Mouse (Mus musculus): ENCODE data around the gene Cbfa2t2. TPM values are rescaled to one million over a fixed set of nuclear protein-coding genes. Genes with fewer than 3 reads are reported as not detected.
"Not testable (repeated sequence)": the region's sequence is repeated elsewhere in the genome, so short reads cannot be mapped to it uniquely, and the experiment has no call there.

Gene Cbfa2t2
- polyA plus RNA-seq, 1 experiment from 2014 or later: 30.8 TPM

DNA sequence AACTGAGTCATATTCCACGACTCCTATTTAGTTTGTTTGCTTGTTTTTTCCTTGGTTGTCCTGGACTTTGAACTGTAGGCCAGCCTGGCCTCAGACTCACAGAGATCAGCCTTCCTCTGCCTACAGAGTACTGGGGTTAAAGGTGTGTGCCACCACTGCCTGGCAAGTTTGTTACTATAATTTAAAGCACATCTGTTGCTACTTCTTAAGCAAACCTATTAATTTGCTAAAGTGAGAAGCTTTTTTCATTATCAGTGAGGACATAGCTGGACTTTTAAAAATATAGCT, 38.7 kb downstream of the Cbfa2t2 start:
- no peaks in the 10 kb centered on the region for H3K9me3 ChIP-seq (ENCODE audit: control insufficient read depth, low read length)
- H3K36me3 ChIP-seq (ENCODE audit: control insufficient read depth, insufficient read depth, low read length): no peaks in the 10 kb centered on the region
- no peaks in the 10 kb centered on the region for H3K27me3 ChIP-seq (ENCODE audit: control insufficient read depth, insufficient read depth, low read length)
- ATAC-seq (ENCODE audit: insufficient number of reproducible peaks, insufficient read depth, low FRiP score, low read depth): no peak
- peaks cover 0 to 15% of the 10 kb centered on the region in 2 experiments; a peak in 2 of 4 replicates for H3K4me1 ChIP-seq (ENCODE audit: control insufficient read depth in 2 of 2, insufficient read depth in 2 of 2, low read length in 2 of 2)
- no peak overlapping the region for H3K27ac ChIP-seq (replicated peaks in 1 of 2; ENCODE audit: control insufficient read depth in 1 of 2, insufficient read depth in 1 of 2, low read depth in 2 of 2, low read length in 2 of 2)
- no peak overlapping the region for H3K4me3 ChIP-seq (ENCODE audit: control insufficient read depth in 1 of 2, insufficient read depth in 1 of 2, low read depth in 1 of 2, low read length in 2 of 2)
- no peak overlapping the region for H3K4me2 ChIP-seq (ENCODE audit: low read length)
- 90% methylated on average over 1 of the region's 1 CpGs for WGBS
- no peak overlapping the region for H3K9ac ChIP-seq (ENCODE audit: low read length)

DNA sequence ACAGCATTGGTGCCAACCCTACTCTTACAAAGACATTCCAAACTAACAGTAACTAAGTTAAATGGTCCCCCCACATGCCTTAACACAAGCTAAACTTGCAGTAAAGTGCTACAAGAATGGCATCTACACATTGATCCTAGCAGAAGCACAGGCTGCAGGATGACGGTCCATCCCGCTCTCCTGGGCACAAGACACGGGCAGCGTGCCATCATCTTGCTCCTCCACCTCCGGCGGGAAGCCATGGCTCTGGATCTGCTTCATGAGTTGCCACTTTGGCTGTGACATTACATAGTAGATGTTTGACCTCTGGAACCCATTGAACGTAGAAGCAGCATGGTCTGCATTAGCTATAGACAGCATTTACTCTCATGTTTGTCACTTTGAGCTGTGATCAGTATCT, 39.6 kb downstream of the Cbfa2t2 start:
- no peak overlapping the region for H3K27ac ChIP-seq (replicated peaks in 1 of 2; ENCODE audit: control insufficient read depth in 1 of 2, insufficient read depth in 1 of 2, low read depth in 2 of 2, low read length in 2 of 2)
- no peak overlapping the region for H3K4me3 ChIP-seq (ENCODE audit: control insufficient read depth in 1 of 2, insufficient read depth in 1 of 2, low read depth in 1 of 2, low read length in 2 of 2)
- no peak overlapping the region for H3K9ac ChIP-seq (ENCODE audit: low read length)
- H3K4me1 ChIP-seq (ENCODE audit: control insufficient read depth in 2 of 2, insufficient read depth in 2 of 2, low read length in 2 of 2): peaks cover 0 to 15% of the 10 kb centered on the region in 2 experiments; a peak in 2 of 4 replicates
- no peaks in the 10 kb centered on the region for H3K36me3 ChIP-seq (ENCODE audit: control insufficient read depth, insufficient read depth, low read length)
- H3K4me2 ChIP-seq (ENCODE audit: low read length): no peak overlapping the region
- no peaks in the 10 kb centered on the region for H3K9me3 ChIP-seq (ENCODE audit: control insufficient read depth, low read length)
- WGBS: 93% methylated on average over 7 of the region's 7 CpGs
- H3K27me3 ChIP-seq (ENCODE audit: control insufficient read depth, insufficient read depth, low read length): no peaks in the 10 kb centered on the region
- no peak for ATAC-seq (ENCODE audit: insufficient number of reproducible peaks, insufficient read depth, low FRiP score, low read depth)

DNA sequence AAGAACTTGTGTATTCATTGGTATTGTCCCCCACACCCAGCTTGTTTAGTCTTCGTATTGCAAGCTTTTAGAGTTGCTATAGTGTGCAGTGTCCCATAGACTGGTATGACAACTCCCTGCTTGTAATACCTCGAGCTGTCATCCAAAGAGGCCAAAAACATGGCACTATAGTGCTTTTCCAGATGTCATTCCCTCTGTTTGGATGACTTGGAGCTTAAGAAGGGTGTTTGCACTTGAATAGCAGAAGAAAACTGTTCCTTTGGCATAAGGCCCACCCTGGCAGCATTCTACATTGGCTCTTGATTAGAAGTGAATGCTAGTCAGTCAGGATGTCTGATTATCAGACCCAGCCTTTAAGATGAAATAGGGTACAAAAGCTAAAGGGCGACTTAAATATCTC, 40.7 kb downstream of the Cbfa2t2 start:
- Histone ChIP-seq H3K9me3 (ENCODE audit: control insufficient read depth, low read length) (no peaks in the 10 kb centered on the region), H3K36me3 (ENCODE audit: control insufficient read depth, insufficient read depth, low read length) (no peaks in the 10 kb centered on the region), H3K27me3 (ENCODE audit: control insufficient read depth, insufficient read depth, low read length) (no peaks in the 10 kb centered on the region), H3K4me2 (ENCODE audit: low read length) (no peak overlapping the region), H3K4me1 (ENCODE audit: control insufficient read depth in 2 of 2, insufficient read depth in 2 of 2, low read length in 2 of 2) (peaks cover 0 to 15% of the 10 kb centered on the region in 2 experiments; a peak in 2 of 4 replicates), H3K27ac (replicated peaks in 1 of 2; ENCODE audit: control insufficient read depth in 1 of 2, insufficient read depth in 1 of 2, low read depth in 2 of 2, low read length in 2 of 2) (peak overlapping the region in 1 of 2 experiments; percentile 22; a peak in 1 of 4 replicates), H3K4me3 (ENCODE audit: control insufficient read depth in 1 of 2, insufficient read depth in 1 of 2, low read depth in 1 of 2, low read length in 2 of 2) (no peak overlapping the region), H3K9ac (ENCODE audit: low read length) (no peak overlapping the region)
- 63% methylated on average over 3 of the region's 3 CpGs for WGBS
- no peak for ATAC-seq (ENCODE audit: insufficient number of reproducible peaks, insufficient read depth, low FRiP score, low read depth)

DNA sequence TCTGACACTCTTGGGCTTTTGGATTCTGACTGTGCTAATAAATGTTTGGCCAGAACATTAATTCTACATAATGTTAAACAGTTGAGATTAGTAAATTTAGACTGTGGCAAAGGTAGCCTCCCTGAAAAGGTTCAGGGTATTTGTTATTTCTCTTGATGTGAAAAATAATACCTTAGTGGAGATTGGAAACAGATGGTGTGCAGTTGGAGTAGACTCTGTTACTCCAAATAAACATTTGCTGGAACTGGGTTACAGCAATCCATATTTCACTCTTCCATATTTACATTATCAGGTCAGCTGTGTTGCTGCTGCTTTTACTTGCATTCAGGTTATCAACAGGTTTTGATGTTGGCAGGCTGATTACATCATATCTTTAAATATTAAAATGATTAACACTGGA, 55.5 kb downstream of the Cbfa2t2 start:
- 0 out of 4 replicates have a peak overlapping the region, but pooled peaks of 1 of the 2 experiments have one; percentile 14 for H3K27ac ChIP-seq (replicated peaks in 1 of 2; ENCODE audit: control insufficient read depth in 1 of 2, insufficient read depth in 1 of 2, low read depth in 2 of 2, low read length in 2 of 2)
- no peaks in the 10 kb centered on the region for H3K9me3 ChIP-seq (ENCODE audit: control insufficient read depth, low read length)
- ATAC-seq (ENCODE audit: insufficient number of reproducible peaks, insufficient read depth, low FRiP score, low read depth): no peak
- H3K36me3 ChIP-seq (ENCODE audit: control insufficient read depth, insufficient read depth, low read length): no peaks in the 10 kb centered on the region
- no peaks in the 10 kb centered on the region for H3K27me3 ChIP-seq (ENCODE audit: control insufficient read depth, insufficient read depth, low read length)
- peaks cover 0 to 9% of the 10 kb centered on the region in 2 experiments; a peak in 2 of 4 replicates for H3K4me1 ChIP-seq (ENCODE audit: control insufficient read depth in 2 of 2, insufficient read depth in 2 of 2, low read length in 2 of 2)
- no peak overlapping the region for H3K4me2 ChIP-seq (ENCODE audit: low read length)
- H3K4me3 ChIP-seq (ENCODE audit: control insufficient read depth in 1 of 2, insufficient read depth in 1 of 2, low read depth in 1 of 2, low read length in 2 of 2): no peak overlapping the region
- no peak overlapping the region for H3K9ac ChIP-seq (ENCODE audit: low read length)

DNA sequence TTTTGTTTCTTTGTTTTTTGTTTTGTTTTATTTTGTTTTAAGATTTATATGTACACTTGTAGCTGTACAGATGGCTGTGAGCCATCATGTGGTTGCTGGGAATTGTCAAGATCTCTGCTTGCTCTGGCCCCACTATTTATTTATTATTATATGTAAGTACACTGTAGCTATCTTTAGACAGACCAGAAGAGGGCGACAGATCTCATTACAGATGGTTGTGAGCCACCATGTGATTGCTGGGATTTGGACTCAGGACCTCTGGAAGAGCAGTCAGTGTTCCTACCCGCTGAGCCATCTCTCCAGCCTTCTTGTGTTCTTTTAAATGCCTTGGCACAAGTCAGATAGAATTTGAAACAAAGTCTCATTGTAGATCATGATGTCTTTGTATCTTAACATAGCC, 57.3 kb downstream of the Cbfa2t2 start:
- H3K4me1 ChIP-seq (ENCODE audit: control insufficient read depth in 2 of 2, insufficient read depth in 2 of 2, low read length in 2 of 2): peaks cover 3 to 15% of the 10 kb centered on the region in 2 experiments
- H3K9ac ChIP-seq (ENCODE audit: low read length); ATAC-seq (ENCODE audit: insufficient number of reproducible peaks, insufficient read depth, low FRiP score, low read depth); H3K9me3 ChIP-seq (ENCODE audit: control insufficient read depth, low read length); H3K27me3 ChIP-seq (ENCODE audit: control insufficient read depth, insufficient read depth, low read length); H3K36me3 ChIP-seq (ENCODE audit: control insufficient read depth, insufficient read depth, low read length); H3K4me2 ChIP-seq (ENCODE audit: low read length); H3K4me3 ChIP-seq (ENCODE audit: control insufficient read depth in 1 of 2, insufficient read depth in 1 of 2, low read depth in 1 of 2, low read length in 2 of 2); H3K27ac ChIP-seq (replicated peaks in 1 of 2; ENCODE audit: control insufficient read depth in 1 of 2, insufficient read depth in 1 of 2, low read depth in 2 of 2, low read length in 2 of 2): not testable (repeated sequence)
- WGBS: 53% methylated on average over 2 of the region's 2 CpGs

DNA sequence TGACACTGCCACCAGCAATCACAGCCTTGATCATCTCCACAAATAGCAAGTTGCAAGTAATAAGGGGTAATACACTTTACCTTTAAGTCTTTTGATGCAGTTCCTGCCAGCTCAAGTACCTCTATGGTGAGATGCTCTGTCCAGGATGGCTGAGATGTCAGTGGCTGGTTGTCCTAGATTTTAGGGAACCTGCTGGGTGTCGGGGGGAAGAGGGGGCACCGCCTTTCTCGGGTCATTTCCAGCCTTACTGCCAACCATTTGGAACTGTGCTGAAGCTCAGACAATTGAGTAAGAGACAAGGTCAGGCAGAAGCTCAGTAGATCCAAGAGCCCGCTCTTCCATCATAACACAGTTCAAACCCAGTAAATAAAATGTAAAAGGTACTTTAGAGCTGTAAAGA, 58.7 kb downstream of the Cbfa2t2 start:
- Histone ChIP-seq H3K4me2 (ENCODE audit: low read length) (no peak overlapping the region), H3K4me3 (ENCODE audit: control insufficient read depth in 1 of 2, insufficient read depth in 1 of 2, low read depth in 1 of 2, low read length in 2 of 2) (no peak overlapping the region), H3K9ac (ENCODE audit: low read length) (no peak overlapping the region), H3K4me1 (ENCODE audit: control insufficient read depth in 2 of 2, insufficient read depth in 2 of 2, low read length in 2 of 2) (peaks cover 5 to 18% of the 10 kb centered on the region in 2 experiments), H3K9me3 (ENCODE audit: control insufficient read depth, low read length) (no peaks in the 10 kb centered on the region), H3K27ac (replicated peaks in 1 of 2; ENCODE audit: control insufficient read depth in 1 of 2, insufficient read depth in 1 of 2, low read depth in 2 of 2, low read length in 2 of 2) (no peak overlapping the region), H3K36me3 (ENCODE audit: control insufficient read depth, insufficient read depth, low read length) (no peaks in the 10 kb centered on the region), H3K27me3 (ENCODE audit: control insufficient read depth, insufficient read depth, low read length) (no peaks in the 10 kb centered on the region)
- WGBS: 90% methylated on average over 4 of the region's 4 CpGs
- ATAC-seq (ENCODE audit: insufficient number of reproducible peaks, insufficient read depth, low FRiP score, low read depth): no peak

DNA sequence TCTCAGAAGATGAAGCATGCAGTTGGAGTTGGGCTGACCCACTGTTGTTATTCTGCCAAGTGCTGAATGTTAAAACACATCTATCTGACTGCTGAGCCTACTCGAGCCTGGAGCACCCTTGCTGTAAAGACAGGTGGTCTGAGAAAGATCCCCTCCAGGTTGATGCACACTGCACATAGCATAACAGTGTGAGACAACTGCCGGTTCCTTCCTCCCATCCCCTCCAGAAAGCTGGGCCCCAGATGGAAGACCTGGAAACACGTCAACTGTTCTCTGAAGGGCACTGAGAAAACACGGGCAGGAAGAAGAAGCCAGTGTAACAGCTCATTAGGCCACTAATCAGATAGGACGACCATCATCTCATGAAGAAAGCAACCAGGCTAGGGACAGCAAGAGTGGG, 62.3 kb downstream of the Cbfa2t2 start:
- H3K27ac ChIP-seq (replicated peaks in 1 of 2; ENCODE audit: control insufficient read depth in 1 of 2, insufficient read depth in 1 of 2, low read depth in 2 of 2, low read length in 2 of 2): peak overlapping the region in 1 of 2 experiments; percentile 17; a peak in 2 of 4 replicates
- H3K4me3 ChIP-seq (ENCODE audit: control insufficient read depth in 1 of 2, insufficient read depth in 1 of 2, low read depth in 1 of 2, low read length in 2 of 2): no peak overlapping the region
- H3K36me3 ChIP-seq (ENCODE audit: control insufficient read depth, insufficient read depth, low read length): peaks cover 29% of the 10 kb centered on the region
- H3K9ac ChIP-seq (ENCODE audit: low read length): no peak overlapping the region
- no peak overlapping the region for H3K4me2 ChIP-seq (ENCODE audit: low read length)
- no peaks in the 10 kb centered on the region for H3K9me3 ChIP-seq (ENCODE audit: control insufficient read depth, low read length)
- no peak for ATAC-seq (ENCODE audit: insufficient number of reproducible peaks, insufficient read depth, low FRiP score, low read depth)
- H3K27me3 ChIP-seq (ENCODE audit: control insufficient read depth, insufficient read depth, low read length): no peaks in the 10 kb centered on the region
- H3K4me1 ChIP-seq (ENCODE audit: control insufficient read depth in 2 of 2, insufficient read depth in 2 of 2, low read length in 2 of 2): peaks cover 5 to 9% of the 10 kb centered on the region in 2 experiments
- 30% methylated on average over 5 of the region's 5 CpGs for WGBS

DNA sequence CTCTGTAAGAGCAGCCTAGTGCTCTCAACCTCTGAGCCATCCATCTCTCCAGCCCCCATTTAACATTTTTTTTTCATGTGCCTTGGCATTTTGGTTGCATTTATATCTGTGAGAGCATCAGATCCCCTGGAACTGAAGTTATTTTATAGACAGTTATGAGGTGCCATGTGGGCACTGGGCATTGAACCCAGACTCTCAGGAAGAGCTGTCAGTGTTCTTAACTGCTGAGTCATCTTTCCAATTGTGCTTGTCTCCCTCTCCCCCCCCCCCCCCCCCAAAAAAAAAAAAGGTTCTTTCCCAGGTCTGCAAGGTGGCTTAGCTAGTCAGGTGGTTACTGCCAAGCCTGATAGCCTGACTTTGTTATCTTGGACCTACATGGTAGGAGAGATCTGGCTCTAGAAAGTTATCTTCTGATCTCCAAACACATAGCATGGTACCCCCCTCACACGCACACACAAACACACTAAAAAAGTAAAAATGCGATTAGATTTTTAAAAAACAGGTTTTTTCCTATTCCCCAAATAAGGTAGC, 63.5 kb downstream of the Cbfa2t2 start:
- no peak for ATAC-seq (ENCODE audit: insufficient number of reproducible peaks, insufficient read depth, low FRiP score, low read depth)
- Histone ChIP-seq H3K27ac (replicated peaks in 1 of 2; ENCODE audit: control insufficient read depth in 1 of 2, insufficient read depth in 1 of 2, low read depth in 2 of 2, low read length in 2 of 2) (no peak overlapping the region), H3K9ac (ENCODE audit: low read length) (no peak overlapping the region), H3K4me3 (ENCODE audit: control insufficient read depth in 1 of 2, insufficient read depth in 1 of 2, low read depth in 1 of 2, low read length in 2 of 2) (no peak overlapping the region), H3K36me3 (ENCODE audit: control insufficient read depth, insufficient read depth, low read length) (peaks cover 41% of the 10 kb centered on the region), H3K27me3 (ENCODE audit: control insufficient read depth, insufficient read depth, low read length) (no peaks in the 10 kb centered on the region), H3K9me3 (ENCODE audit: control insufficient read depth, low read length) (no peaks in the 10 kb centered on the region), H3K4me2 (ENCODE audit: low read length) (no peak overlapping the region), H3K4me1 (ENCODE audit: control insufficient read depth in 2 of 2, insufficient read depth in 2 of 2, low read length in 2 of 2) (peaks cover 5 to 9% of the 10 kb centered on the region in 2 experiments)
- 90% methylated on average over 2 of the region's 2 CpGs for WGBS
